Mouse (Mus musculus): Measurements from ENCODE around the gene Sbds.

- TF ChIP-seq CTCF (IDR thresholded peaks at IDR 0.05; ENCODE audit: insufficient read depth, low read depth, low read length) (no peak), POLR2A (IDR thresholded peaks at IDR 0.05; ENCODE audit: insufficient read depth, low read depth, low read length) (no peak)
Observed at GRCm38 (mm10) chr5:130226790-130227189, 28.5 kb downstream of the Sbds start.

All from olfactory bulb, adult 2 months (tissue).